Mouse (Mus musculus) T-helper 2 cell (primary cell): ENCODE results near the gene Sgcg.

Experiments
- in situ Hi-C: fragments of 300-600 bp; cut with MboI, MseI; formaldehyde crosslinking; loops from one replicate; pipeline ENCODE4 v1.15.1; 2025; ENCODE audit warnings: high pct_unique_total_duplicates

Gene Sgcg

DNA sequence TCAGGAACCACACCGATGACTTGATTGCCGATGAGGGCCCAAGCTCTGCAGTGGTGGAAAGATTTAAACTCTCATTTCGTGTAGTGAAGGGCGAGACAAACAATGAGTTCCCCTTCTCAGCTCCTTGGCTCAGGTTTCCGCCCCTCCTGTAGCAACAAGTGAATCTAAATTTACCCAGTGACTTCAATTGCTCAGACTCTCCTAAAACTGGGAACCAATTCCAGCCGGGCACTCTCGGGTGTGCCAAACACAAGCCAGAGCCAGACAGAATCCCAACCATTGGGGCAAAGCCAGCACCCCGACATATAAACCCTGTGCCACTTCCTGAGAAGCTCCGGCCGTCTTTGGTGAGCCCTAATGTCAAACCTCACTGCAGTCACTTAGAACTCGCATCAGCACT is at the start of gene Sgcg:
Gene Sgcg (minus strand): TSS at position 139 of the 400 bp plus-strand sequence.
- in situ Hi-C loops = no loop called here

DNA sequence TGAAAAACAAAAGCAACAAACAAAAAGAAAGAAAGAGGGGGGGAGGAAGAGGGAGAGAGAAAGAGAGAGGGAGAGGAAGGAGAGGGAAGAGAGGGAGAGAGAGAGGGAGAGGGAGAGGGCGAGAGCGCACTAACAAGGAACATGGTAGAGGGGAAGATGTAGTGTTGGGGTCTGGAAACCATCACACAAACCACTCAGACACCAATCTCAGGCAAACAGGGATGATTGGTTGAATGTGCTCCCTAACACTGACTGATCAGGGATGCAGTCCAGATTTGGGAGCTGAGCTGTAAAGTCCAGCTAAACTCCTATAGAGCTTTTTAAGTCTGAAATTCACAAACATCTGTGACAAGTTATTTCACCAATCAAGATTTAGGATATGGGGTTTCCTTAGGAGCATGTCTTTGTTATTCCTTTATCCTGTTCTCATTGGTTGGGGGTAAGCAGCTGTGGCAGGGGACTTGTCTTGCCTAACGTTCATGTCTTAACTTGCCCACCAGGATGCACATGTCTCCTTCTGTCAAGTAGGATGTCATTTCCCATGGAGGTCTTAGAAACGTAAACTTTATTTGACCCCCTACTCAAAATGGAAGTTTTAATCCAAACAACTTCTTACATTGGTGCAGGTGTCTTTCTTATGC is 45.8 kb upstream of the Sgcg start:
- in situ Hi-C loops = no loop called here

DNA sequence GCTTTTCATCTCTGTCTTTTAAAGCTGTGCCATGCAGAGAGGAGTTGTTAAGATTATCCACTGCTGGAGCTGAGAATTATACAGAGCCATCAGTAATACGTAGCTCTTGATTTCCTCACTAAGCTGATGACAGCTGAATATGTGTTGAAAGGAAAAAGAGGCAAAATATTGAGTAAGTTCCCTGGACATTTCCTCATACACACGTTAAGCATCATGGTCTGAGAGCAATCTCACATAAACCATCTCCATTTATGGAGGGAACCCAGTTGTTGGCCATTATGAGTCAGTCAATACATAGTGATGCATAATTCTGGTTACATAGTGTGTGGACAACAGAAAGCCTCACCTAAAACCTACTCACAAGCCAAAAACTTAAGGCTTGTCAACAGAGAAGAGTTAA is 44.1 kb upstream of the Sgcg start:
- in situ Hi-C loops = no loop called here

DNA sequence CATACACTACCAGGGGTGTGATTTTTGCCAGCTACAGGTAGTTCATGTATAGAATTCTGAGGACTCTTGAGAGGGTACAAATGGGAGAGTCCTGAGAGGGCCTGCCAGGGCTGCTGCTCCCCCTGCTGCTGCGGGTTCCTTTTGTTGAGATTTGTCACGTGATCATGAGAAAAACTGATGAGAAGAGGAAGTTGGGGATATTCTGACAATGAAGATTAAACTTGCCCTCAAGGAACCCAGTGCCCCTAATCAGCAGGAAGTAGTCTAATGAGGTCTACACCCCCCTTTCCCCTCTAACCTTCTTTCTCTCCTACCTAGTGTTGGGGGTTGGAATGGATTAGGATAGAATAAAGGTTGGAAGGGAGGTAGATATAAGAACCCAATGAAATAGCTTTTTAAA is 43.0 kb upstream of the Sgcg start:
- in situ Hi-C loops = no loop called here

DNA sequence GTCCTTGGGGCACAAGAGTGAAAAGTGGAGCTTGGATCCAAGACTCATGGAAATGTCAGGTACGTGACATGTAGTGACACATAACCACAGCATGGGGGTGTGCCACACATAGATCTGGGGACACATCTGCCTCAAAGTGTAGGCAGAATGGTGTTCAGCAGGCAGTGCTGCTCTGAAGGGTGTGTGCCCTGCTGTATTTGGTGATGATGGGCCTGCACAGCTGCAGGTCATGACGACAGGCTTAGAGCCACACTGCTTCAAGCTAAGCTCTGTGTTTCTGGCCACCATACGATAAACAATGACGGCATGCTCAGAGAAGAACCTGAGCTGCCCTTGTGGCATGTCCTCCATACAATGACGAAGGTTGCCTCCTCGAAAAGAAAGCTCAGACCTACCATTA is 41.5 kb upstream of the Sgcg start:
- in situ Hi-C loops = no loop called here

DNA sequence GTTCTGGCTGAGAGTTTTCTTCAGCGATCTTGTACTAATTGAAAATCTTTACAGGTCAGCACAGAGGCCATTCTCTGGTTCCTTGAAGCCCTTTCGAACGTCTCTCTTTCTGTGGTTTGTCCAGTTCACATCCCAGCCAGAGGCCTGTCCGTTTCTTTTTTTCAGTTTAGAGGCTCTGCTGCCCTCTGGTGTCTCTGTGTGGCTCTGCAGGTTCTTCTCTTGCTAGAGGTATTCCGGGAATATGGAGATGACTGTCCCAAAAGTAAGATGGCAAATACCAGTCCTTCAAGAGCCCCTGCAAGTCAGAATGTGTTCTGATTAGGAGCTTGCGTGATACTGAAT is 36.4 kb upstream of the Sgcg start:
- in situ Hi-C loops = loop anchor here (5.0 kb wide), 1 partner anchor 507 kb away; no protein-coding TSS in a partner anchor

DNA sequence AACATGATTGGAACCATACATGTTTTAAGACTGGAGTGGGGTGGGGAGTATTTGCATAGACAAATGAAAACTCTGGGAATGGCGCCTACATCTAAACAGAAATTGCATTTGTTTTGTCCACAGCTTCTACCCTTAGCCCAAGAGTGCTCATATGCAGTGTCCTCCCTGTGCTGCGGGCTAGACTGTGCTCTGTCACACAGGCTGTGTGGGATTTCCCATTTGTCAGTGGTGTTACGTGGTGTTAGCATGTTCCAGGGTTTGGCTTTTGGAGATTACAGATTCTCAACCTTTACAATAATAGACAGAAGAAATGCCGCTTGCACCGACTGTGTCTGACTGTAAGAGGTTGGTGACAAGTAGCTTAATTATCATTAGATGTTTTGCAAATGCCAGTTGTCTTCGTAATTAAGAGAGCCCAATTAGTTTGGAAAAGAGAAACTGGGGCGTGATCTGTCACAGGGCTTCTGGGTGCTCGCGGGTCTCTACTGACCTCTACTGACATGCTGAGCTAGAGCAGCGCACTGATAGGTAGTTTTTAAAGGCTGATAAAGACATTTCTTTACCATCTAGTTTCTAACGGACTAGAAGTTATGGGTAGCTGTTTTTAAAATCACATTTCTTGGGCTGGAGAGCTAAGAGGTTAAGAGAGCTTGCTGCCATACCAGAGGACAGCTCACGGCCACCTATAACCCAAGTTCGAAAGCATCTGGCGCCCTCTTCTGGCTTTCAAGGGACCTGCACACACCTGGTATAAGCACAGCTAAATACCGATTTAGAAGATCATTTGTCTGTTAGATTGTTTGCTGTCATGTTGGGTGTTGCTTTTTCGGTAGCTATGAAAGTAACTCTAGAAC is 35.8 kb upstream of the Sgcg start:
- in situ Hi-C loops = loop anchor here (5.0 kb wide), 1 partner anchor 507 kb away; no protein-coding TSS in a partner anchor

DNA sequence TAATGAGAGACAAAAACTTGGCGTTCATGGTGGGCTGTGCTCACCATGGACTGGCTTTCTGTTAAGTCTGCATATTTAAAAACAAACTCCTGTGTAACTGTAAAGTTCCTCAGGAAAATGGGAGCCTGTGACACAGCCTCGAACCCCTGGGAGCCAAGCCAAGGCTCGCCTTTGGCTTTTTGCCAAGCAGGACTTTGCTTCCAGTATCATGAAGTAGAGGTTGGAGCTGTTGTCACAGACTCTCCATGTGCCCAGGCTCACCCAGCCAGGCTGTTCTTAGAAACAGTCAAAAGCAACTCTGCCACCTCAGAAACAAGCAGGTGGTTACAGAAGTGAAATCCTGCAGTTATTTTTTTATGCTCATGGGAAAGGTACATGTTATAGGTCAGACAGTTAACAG is 32.4 kb upstream of the Sgcg start:
- in situ Hi-C loops = loop anchor here (5.0 kb wide), 1 partner anchor 503 kb away; no protein-coding TSS in a partner anchor

DNA sequence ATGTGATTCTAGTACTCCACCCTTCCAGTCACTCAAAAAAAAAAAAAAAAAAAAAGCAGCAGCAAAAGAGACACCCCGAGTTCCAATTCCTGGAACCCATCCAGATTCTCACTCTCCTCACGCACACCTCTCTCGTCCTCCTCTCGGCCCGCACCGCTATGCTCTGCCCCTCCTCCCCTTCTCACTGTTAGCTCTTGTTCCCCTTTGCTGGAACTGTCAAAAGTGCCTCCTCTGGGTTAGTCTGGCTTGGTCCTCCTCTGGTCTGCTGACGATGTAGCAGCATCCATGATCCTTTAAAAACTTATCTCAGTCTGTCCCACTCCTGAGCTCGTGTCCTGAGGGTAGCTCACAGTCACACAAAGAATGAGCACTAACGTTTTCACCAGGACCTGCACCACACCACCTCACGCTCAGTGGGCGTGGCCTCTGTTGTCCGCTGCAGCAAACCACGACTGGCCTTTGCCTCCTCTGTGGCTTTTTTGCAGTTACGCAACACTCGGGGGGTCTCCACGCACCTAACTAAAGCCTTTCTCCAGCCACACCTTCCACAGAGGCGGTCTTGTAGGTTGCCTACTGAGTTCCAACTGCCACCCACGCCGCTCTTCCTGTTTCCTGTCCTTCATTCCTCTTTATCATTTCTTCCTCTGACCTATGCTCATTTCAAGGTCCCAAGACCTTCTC is 30.5 kb upstream of the Sgcg start:
- in situ Hi-C loops = loop anchor here (10.0 kb wide), 1 partner anchor 654 kb away; the partner anchor contains the start of gene Spata13

DNA sequence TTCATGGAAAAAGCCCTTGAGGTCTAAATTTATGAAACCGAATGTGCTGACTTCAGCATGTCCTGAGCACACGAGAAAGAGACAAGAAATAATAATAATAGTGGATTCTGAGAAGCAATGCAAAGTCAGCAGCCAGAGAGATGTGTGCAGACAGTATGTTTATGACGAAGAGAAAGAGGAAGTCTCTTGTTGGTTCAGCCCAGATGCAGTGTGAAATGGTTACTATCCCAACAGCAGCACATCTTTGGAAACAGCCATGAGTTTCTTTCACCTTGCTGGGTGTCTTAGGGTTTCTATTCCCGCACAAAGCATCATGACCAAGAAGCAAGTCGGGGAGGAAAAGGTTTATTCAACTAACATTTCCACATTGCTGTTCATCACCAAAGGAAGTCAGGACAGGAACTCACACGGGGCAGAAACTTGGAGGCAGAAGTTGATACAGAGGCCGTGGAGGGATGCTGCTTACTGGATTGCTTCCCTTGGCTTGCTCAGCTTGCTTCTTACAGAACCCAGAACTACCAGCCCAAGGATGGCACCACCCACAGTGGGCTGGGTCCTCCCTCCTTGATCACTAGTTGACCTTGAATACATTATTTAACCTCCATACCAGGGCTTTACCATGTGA is 20.5 kb upstream of the Sgcg start:
- in situ Hi-C loops = no loop called here

DNA sequence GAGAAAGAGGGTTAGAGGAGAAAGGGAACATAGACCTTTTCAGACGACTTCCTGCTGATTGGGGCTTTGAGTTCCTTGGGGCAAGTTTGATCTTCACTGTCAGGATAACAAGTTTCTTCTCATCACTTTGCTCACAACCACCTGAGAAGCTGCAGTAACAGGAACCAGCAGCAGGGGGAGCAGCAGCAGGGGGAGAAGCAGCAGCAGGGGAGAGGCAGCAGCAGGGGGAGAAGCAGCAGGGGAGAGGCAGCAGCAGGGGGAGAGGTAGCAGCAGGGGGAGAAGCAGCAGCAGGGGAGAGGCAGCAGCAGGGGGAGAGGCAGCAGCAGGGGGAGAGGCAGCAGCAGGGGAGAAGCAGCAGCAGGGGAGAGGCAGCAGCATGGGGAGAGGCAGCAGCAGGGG is 19.0 kb upstream of the Sgcg start:
- in situ Hi-C loops = no loop called here

DNA sequence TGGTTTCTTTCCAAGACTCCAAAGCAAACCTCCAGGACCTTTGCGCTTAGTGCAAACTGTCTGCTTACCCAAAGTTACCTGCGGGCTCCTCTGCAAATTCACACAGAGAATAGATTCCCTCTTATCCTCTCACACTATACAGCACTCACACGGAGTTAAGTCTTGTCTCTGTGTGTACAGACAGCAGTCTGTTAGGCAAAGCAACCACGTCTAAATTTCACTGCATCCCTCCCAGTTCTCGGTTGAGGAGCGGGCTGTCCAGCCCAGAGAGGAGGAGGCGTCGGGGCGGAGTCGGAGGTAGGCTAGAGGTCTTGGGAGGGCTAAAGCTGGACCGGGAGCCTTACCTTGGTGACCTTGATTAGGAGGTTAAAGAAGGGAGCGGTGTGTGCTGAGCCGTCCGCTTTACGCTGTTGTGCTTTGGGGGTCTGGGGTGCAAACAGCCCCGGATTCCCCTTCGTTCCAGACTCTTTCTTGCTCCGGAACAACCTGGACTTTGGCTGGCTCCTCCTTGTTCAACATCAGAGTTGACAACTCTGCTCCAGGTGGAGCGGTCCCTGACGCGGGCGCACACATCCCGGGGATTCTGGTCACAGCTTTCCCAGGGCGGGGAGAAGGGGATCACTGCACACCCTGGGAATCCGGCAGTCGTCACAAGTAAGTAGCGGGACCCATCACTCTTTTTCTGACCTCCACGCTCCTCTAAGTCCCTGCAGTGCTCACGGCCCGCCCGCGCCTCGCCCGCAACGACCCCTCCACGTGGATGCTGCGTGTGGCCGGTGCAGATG is 16.3 kb upstream of the Sgcg start:
- in situ Hi-C loops = no loop called here

DNA sequence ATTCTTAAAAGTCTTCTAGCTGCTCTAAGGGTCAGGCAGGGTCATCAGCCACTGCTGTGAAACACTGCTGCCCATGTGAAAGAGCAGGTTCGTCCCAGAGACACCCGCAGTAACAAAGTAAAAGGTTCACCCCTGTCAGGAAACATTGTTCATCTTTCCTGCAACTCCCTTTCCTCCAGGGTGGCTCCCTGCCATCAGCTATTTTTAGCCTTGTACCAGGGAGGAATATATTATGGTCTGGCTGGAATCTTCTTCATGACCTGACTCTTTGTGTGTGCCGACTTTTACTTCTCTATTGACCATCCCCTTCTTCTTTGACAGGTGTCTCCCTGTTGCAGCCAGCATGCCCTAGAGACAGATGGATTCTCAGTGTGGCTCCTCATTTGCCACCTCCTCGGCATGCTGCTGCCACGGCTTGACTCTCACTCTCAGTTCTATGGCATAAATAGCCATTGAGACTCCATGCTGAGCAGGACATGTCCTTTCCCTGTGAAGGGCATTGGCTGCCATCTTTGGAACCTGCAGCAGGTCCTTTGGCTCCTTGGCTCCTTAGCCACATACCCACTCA is 9.7 kb upstream of the Sgcg start:
- in situ Hi-C loops = no loop called here

DNA sequence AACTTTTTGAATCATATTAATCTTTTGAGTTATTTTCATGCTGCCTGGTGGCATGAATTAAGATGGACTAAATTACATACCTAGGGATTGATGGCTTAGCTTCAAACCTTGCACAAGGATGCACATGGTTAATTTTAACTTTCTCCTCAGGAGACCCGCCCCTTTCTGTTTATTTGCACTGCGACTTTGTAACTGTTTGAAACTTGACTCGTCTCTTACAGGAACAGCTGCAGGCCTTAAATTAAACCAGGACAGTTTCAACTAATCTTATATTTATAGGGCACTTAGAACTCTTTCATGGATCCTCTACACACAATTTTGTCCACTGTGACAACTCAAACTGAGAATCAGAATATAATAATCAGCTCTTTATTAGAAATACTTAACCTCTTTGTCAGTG is 794 bp upstream of the Sgcg start:
- in situ Hi-C loops = no loop called here

DNA sequence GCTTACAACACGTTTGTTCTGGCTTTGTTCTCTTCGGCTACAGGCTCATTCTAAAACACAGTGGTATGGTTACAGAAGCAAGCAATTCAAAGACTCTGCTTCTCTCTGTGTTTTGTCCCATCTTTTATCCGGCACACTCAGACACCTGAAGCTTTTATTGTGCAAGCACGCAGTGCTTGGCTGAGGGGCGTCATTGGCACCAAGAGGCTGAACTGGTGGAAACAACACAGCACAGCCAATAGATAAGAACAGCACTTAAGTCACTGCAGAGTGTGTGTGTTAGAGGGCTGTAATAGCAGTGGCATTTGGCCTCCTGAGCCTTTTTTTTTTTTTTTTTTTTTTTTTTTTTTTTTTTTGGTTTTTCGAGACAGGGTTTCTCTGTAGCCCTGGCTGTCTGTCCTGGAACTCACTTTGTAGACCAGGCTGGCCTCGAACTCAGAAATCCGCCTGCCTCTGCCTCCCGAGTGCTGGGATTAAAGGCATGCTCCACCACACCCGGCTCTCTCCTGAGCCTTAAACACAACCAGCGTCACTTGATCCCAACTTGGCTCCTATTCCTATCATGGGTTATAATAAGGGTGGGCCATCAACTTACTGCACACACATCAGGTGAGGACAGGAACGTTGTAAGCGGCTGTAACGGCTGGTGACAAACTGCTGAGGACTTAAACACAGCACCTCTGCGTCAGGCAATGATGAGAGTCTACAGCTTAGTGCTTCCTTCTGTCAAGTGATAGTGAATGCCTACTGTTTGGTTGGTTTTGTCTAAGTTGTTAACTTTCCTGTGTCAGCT is 5.5 kb downstream of the Sgcg start:
- in situ Hi-C loops = no loop called here

DNA sequence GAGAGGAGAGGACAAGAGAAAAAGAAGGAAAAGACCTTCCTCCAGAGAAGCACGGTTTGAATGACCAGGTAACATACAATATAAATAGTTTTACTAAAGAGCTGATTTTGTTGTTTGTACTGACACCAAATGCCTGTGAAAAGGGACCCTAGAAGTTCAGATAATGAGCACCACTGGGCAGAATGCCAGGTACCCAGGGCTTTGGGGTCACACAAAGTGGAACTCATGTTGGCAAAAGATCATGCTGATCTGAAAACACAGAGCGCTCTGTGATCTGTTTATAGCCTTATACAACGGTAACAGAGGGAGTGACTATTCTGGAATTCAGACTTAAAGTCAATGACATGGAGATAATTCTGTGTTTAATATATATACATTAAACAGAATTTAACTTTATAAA is 11.8 kb downstream of the Sgcg start:
- in situ Hi-C loops = no loop called here

DNA sequence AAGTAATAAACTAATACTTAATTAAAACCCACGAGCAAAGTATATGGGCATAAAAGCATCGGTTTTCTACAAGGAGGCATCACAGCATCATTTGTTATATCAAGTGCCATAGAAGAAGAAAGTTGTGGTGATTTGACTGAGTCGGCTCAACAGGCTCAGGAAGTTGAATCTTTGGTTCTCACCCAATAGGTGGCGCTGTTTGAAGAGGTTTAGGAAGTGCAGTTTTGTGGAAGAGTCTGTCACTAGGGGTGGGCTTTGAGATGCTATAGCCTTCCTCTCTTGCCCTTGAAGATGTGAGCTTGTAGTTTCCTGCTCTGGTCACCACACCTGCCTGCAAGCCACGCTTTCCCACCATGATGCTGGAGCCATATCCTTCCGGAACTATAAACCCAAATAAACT is 15.7 kb downstream of the Sgcg start:
- in situ Hi-C loops = no loop called here

DNA sequence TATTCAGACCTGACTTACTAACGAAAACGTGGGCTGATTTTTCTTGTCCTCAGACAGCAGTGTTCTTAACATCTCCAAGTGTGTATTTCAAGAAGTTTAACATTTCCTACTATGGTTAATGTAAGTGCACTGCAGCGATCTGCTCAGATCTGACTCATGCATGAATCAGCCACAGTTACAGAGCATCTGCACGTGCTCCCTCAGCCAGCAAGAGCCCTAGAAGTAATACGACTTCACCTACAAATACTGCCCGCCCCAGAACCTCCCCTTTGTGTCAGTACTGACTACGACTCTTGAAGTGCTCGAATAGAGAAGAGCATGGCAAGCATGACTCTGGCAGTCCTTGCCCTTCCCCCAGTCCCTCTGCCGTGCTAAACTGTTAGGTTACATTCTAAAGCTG is 19.5 kb downstream of the Sgcg start:
- in situ Hi-C loops = no loop called here

DNA sequence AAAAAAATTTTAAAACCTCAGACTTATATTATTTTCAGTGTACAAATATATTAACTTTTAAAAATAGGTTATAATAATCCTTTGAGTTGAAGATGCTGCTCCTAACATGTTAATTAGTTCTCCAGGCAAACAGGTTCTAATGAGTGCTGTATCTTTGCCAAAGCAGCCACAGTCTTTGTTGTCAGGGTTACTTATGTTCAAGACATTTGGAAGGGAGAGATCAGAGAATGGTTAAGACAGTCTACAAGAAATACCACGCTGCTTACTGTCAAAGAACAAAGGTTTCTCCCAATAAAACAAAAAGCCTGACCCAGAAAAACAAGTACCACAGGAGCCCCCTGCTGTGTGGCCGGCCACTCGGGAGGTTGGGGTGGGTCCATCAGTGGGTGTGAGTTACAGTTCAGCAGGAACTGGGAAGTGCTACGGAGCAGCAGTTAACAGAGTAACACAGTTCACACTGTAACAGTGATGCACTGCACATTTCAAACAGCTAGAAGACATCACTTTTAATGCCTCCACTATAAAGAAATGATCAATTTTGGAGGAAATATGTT is 21.1 kb downstream of the Sgcg start:
- in situ Hi-C loops = no loop called here
